Mouse (Mus musculus) 3134 (cell line): Measurements from ENCODE around the gene Irgq.
"Not testable (repeated sequence)": the region's sequence is repeated elsewhere in the genome, so short reads cannot be mapped to it uniquely, and the experiment has no call there.

Source experiments
- DNase-seq: peaks from one replicate; pipeline ENCODE4 v3.0.0-alpha.2; 2011; ENCODE audit warnings: low spot score; ENCODE audit not compliant: insufficient read length; ENCODE audit errors: extremely low read depth

Irgq gene

GRCm38 (mm10) chr7:24530062-24530931 is at the start of gene Irgq:
TSS of gene Irgq (plus strand) at chr7:24530689.
- peak; percentile 93 for DNase-seq

DNA sequence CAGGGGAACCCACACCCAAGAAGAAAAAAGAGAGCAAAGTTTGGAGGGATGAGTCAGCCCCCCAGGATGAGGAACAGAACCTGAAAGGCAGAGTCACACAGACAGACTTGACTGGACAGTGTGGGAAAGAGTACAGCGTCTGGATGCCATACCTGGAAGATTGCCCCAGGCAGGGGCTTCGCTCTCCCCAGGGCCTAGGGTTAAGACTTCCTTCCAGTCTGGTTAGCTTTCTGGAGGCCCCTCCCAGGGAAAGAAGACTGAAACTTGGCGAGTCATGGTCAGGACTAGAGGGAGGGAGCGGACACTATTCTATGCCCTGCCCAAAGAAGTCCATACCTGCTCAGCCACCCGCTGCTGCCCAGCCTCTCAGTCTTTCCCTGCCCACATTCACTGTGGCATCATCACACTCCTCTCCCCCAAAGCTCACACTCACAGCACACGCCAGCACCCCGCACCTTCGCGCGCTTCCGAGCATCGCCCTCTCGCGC is 49.5 kb upstream of the Irgq start:
- no peak for DNase-seq

DNA sequence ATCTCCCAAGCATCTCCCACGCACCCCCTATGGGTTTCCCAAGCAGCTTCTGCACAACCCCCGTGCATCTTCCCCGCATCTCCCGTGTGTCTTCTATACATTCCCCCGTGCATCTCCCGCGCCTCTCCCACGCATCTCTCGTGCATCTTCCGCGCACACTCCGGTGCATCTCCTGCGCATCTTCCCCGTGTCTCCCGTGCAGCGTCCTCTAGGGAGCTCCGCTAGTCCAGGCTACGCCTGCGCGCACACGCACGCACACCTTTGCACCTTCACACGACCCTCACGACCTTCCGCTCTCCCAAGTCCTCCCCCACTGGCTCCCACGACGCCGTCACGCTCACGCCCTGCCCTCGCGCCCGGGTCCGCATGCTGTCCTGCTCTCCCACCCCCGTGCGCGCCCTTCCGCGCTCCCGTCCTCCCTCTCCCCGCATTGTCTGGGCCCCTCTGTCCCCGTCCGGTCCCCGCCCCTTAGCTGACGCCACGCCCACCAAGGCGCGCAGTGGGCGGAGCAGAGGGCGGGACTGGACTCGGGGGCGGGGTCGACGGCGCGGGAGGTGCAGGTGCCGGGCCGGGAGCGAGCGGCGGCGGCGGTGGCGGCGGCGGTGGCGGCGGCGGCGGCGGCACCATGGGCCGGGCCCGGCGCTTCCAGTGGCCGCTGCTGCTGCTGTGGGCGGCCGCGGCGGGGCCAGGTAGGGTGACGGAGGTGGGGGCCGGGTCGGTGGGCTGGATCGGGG is 48.8 kb upstream of the Irgq start, which contains the start of gene Cadm4:
TSS of gene Cadm4 (plus strand) at position 550 of the 734 bp plus-strand sequence.
- no peak for DNase-seq

- DNase-seq, result no peak
Measured at GRCm38 (mm10) chr7:24482208-24483020, 48.1 kb upstream of the Irgq start.

- not testable (repeated sequence) for DNase-seq
Measured at GRCm38 (mm10) chr7:24483291-24483690, 47.2 kb upstream of the Irgq start.

DNA sequence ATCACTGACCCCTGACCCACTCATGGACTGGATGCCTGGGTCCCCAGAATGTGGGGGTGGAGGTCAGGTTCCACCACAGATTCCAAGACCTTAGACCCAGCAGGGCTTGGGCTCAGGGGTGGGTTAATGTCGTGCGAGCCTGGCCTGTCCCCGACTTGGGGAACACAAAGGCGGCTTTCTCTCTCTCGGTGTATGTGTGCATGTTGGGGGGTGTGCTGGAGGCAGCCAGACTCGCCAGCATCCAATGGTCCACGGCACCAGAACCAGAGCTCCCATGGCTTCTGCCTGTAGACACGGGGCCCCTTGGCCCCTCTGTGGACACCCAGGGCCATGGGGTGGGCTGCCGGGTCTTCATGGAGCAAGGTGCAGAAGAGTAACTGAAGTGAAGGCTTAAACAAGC is 45.0 kb upstream of the Irgq start:
- DNase-seq, result no peak

DNA sequence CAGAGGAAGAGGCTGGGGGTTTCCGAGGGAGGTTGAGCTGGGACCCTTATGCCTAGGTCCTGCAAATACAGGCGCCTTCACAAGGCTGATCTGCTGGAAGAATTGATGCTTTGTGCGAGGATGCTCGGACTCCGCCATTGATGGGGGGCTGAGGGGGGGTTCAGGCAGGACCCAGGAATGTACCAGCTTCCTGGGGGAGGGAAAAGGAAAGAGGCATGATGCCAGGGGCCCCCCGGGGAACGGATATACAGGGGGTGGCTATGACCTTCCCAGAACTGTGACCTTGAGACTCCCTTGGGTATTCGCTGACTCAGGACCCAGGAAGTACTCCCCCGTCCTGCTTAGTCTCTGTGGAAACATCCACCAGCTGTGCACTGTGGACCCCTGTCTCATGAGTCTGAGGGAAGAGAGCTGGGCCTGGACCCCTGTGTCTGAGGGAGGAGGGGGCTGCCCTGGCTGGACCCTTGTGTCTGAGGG is 43.8 kb upstream of the Irgq start:
- no peak for DNase-seq

DNA sequence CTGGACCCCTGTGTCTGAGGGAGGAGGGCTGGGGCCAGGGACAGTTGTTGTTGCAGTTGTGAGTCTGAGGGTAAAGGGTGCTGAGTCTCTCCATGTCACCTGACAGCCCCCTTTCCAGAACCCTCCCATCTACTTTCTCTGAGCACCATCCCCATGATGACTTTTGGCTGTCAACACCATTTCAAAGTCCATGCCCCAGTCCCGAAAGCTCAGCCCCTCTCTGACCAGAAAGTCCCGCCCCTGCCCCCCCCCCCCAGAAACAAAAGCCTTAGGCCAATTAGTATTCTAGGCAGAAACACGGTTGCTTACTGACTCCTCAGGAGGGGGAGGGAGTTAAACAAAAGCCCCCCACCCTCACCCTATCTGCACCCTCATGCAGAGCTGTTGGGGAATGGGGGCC is 43.1 kb upstream of the Irgq start:
- DNase-seq, result no peak

GRCm38 (mm10) chr7:24488303-24488702 is 42.2 kb upstream of the Irgq start:
- DNase-seq, result no peak

- DNase-seq, result no peak
Measured at GRCm38 (mm10) chr7:24499856-24500577, 30.5 kb upstream of the Irgq start.

DNA sequence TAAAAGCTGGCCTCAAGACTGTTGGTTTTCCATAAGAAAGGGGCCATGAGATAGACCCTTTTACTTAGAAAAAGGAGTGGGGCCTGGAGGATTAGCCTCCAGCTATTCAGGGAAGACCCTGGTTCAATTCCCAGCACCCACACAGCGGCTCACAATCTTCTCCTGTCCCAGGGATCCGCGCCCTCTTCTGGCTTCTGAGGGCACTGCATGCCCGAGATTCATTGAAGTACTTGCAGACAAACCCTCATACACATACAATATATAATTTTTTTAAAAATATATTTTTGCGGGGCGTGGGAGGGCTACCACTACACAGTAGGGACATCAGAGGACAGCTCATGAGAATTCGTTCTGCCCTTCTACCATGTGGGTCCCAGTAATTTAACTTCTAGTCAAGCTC is 29.6 kb upstream of the Irgq start:
- no peak for DNase-seq

- DNase-seq, result no peak
Measured at GRCm38 (mm10) chr7:24501492-24501891, 29.0 kb upstream of the Irgq start.

DNA sequence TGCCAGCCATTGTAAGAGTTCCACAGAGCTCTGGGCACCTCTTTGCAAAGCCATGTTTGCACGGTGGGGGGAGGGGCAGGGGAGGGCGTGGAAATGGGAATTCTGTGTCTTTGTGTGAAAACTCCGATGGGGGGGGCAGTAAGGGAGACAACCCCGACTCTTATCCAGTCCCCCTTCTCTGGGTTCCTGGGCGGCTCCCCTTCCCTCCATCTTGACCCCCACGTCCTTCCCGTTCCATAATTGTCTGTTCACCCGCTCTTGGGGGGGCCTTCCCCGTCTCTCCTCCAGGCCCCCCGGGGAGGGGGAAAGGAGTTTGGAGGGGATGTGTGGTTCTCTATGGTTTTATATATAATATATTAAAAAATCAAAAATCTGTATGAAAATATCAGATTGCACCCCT is 26.5 kb upstream of the Irgq start:
- no peak for DNase-seq

GRCm38 (mm10) chr7:24504868-24505267 is 25.6 kb upstream of the Irgq start:
- DNase-seq, result no peak

GRCm38 (mm10) chr7:24505447-24506064 is 24.9 kb upstream of the Irgq start:
- no peak for DNase-seq

- no peak for DNase-seq
Measured at GRCm38 (mm10) chr7:24506065-24506459, 24.4 kb upstream of the Irgq start.

- no peak for DNase-seq
Measured at GRCm38 (mm10) chr7:24506476-24506837, 24.0 kb upstream of the Irgq start.

GRCm38 (mm10) chr7:24506838-24507725 is 23.4 kb upstream of the Irgq start, which contains the start of gene Zfp428:
TSS of gene Zfp428 (plus strand) at chr7:24507006.
- DNase-seq, result peak; percentile 87

DNA sequence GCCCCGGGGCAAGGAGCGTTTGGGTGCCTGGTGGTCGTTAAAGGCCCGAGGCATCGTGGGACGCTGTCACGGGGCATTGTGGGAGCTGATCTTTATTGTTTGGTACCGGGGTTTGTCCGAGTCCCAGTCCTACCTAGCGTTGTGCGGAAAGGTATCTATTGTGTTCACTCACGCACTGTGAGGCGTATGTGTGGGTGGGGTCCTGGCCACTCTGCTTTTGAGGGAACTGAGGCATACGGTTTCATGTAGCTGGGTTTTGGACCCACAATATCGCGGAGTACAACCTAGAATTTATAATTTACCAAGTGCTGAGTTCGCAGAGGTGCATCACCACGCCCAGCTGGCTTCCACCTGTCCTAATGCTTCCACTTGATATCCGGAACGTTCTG is 22.8 kb upstream of the Irgq start:
- no peak for DNase-seq
